Mouse (Mus musculus) layer of hippocampus, postnatal 10 days (tissue): ENCODE data around the gene Tmem39b. TPM values are rescaled to one million over a fixed set of nuclear protein-coding genes. Genes with fewer than 3 reads are reported as not detected.
A peak's percentile ranks its signal among the peaks of the same experiment; 100 is the strongest.
"Not testable (repeated sequence)": the region's sequence is repeated elsewhere in the genome, so short reads cannot be mapped to it uniquely, and the experiment has no call there.

Experiments used
- DNase-seq, 2 experiments: peaks; one replicate each; pipeline ENCODE4 v3.0.0; 2021; ENCODE audit warnings: low spot score in 2 of 2
- long read RNA-seq: library from polyadenylated mRNA; stranded (forward); transcript quantifications from one replicate; pipeline ENCODE4 v2.0.0, GENCODE M21; 2023
- total RNA-seq, 2 experiments: library from RNA; stranded (reverse); gene quantifications; 2 replicates each; pipeline ENCODE4 v1.2.3; 2021

Tmem39b gene
- total RNA-seq, result 10 to 100 TPM; 13.0 to 13.1 TPM
- long read RNA-seq, result 0 reads

GRCm38 (mm10) chr4:129696158-129696985, at the start of gene Tmem39b:
Gene Tmem39b (minus strand): TSS chr4:129696838.
- DNase-seq, result peak; percentile 87 to 93

DNA sequence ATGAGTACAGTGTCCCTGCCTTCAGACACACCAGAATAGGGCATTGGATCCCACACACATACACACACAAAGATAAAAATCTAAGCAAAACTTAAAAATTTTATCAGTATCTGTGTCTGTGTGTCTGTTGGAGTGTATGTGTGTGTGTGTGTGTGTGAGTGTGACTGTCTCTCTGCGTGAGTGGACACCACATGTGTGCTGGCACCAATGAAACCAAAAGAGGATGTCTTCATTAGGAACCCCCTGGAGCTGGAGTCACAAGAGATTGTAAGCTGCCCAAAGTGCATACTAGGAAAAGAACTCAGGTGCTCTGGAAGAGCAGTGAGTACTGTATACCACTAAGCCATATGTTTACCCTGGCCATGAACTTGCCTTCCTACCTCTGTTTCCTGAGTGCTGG, 49.5 kb upstream of the Tmem39b start:
- DNase-seq, result no peak

DNA sequence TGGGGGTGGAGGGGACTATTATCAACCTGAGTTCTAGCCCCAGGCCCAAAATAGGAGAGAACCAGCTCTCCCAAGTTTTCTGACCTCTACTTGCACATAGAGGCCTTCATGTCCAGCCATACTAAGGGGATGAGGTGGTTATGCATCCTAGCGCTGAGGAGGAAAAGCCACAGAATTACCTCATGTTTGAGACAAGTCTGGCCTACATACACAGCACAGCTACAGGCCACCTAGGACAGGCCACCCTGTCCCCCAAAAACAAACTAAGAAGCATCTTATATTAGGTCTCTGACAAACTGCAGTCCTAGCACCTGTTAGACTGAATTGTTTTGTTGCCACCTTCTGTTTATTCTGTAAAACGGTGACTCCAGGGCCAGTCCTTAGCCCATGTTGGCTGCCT, 46.9 kb upstream of the Tmem39b start:
- DNase-seq, result no peak

GRCm38 (mm10) chr4:129743010-129743390, 46.4 kb upstream of the Tmem39b start:
- DNase-seq, result peak in 1 of 2 experiments; percentile 27

DNA sequence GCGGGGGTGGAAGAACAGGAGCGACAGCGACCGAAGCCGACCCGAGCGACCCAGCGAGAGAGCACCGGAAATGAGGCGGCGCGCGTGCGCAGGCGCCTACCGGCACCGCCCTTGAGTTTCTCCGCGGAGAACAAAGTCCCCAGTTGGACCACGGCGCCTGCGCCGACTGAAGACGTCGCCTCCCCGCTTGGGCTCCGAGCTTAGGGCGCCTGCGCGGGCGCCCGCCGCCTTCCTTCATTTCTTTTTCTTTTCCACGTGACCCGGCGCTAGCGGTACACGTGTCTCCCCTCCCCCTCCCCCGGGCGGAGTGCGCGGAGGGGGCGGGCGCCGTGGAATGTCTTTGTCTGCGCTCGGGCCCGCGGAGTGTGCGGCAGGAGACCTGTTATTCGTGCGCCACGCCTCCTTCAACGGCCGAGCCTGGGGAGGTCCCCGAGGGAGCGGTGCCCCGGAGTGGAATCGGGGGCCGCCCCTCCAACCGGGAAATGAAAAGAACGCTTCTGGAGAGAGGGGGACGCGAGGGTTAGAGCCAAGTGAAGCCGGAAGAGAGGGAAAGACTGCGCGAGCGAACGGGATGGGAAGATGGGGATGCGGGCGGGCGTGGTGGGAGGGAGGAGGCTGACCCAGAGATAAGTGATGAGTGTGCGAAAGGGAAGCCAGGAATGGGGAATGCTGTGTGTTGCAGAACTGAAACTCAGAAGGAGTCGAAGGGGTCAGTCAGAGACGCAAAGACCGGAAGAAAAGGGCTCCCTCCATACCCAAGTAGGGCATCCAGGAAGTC, 45.8 kb upstream of the Tmem39b start, which contains the start of gene Khdrbs1:
Khdrbs1 (minus strand) TSS at position 72 of the 778 bp plus-strand sequence.
- peak; percentile 94 to 97 for DNase-seq

DNA sequence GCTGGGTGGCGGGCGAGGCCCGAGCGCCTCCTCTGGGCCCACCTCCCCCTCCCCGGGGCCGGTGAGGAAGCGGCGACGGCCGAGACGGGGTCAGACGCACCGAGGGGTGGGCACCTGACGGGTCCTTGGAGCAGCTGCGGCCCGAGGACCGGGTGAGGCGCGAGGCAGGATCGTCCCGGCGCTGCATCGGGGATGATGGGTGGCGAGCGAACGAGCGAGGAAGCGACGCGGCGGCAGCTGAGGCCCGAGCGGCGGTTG, 45.3 kb upstream of the Tmem39b start:
- DNase-seq, result no peak

- DNase-seq, result peak; percentile 46 to 49
These were observed 44.8 kb upstream of the Tmem39b start for GRCm38 (mm10) chr4:129741251-129741973.

DNA sequence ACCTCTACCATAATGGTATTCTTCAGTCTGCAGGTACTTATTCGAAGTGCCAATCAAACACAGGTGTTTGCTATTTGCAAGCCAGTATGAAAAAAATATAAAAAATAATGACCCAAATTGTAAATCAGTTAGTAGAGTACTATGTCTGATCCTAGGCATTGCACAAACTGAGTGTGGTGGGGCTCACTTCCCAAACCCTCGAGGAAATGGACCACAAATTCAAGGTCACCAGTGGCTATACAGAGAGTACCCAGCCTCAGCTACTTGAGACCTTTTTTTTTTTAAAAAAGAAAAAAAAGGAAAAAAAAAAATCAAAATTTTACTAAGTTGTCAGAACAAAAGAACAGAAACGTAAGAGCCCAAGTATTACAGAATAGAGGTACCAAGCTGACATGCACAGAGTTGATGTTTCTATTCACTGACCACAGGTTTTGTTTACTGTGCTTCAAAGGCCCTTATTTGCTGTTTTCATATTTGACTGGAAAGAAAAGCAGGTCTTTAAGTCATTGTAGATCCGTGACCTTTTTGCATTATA, 42.5 kb upstream of the Tmem39b start:
- DNase-seq, result no peak

- DNase-seq, result no peak
These were observed 39.5 kb upstream of the Tmem39b start for GRCm38 (mm10) chr4:129736173-129736572.

DNA sequence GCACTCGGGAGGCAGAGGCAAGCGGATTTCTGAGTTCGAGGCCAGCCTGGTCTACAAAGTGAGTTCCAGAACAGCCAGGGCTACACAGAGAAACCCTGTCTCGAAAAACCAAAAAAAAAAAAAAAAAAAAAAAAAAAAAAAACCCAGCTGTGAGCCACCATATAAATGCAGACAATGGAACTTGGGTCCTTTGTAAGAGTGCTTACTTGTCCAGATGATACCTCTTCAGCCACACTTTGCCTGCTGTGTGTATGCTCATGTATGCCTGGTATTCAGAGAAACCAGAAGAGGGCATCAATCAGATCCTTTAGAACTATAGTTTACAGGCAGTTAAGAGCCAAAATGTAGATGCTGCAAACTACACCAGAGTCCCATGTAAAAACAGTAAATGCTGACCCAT, 38.8 kb upstream of the Tmem39b start:
- not testable (repeated sequence) for DNase-seq

- DNase-seq, result no peak
These were observed 34.8 kb upstream of the Tmem39b start for GRCm38 (mm10) chr4:129731423-129731822.

DNA sequence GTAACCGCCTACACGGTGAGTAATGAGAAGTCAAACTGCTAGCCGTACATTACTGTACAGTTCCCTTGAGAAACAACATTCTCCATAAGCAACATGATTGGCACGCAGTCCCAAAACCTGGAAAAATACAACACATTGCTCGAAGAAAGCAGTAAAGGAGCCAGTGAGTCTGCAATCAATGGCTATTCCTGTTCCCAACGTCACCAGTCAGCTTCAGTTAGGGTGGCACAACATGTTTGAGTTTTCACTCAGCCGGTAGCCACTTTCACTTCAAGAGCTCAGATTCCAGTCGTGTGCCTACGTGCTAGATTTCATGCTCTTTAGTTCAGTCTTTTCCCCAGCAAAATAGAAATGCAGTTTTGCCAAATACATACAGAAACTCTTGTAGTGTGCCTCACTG, 19.7 kb upstream of the Tmem39b start:
- no peak for DNase-seq

GRCm38 (mm10) chr4:129709486-129710129, 13.0 kb upstream of the Tmem39b start:
- no peak for DNase-seq

DNA sequence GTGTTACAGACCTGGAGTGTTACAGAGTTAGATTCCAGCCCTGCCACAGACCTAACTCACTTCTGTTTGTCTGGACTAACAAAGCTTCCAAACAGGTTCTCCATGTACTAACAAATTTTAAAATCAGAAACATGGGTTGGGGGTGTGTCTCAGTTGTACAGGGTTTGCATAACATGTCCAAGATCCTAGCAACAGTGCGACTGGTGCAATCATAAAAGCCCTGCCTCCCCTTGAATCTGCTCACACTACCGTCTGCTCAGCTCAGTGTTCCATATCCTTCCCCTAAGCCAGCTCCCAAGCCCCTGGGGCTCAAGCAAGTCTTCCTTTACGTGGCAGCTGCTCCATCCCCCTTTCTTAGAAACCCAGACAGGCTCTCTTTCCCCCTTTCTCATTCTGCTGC, 10.1 kb upstream of the Tmem39b start:
- peak in 1 of 2 experiments; percentile 19 for DNase-seq

- DNase-seq, result peak; percentile 67 to 76
These were observed 5.8 kb upstream of the Tmem39b start for GRCm38 (mm10) chr4:129702454-129702853.

- peak; percentile 90 to 93 for DNase-seq
These were observed 5.1 kb upstream of the Tmem39b start for GRCm38 (mm10) chr4:129701503-129702377.

- DNase-seq, result not testable (repeated sequence)
These were observed 4.0 kb upstream of the Tmem39b start for GRCm38 (mm10) chr4:129700661-129701060.

- no peak for DNase-seq
These were observed 3.6 kb upstream of the Tmem39b start for GRCm38 (mm10) chr4:129700216-129700615.

DNA sequence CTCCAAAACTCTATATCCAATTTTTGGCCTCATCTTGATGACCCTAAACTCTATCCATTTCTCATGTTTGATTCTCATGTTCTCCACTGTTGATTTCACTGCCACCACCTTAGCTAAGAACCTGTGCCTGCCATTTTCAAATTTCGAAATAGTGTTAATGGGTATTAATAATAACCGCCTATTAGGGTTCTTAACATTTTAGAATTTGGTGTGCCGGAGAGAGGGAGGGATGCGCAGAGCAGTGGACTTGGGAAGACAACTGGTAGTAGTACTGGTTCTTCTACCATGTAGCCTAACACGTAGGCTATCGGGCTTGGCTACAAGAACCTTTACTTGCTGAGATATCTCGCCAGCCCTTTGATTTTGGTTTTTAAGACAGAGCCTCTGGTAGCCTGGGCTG, 553 bp upstream of the Tmem39b start:
- DNase-seq, result no peak

- no peak for DNase-seq
These were observed 852 bp downstream of the Tmem39b start for GRCm38 (mm10) chr4:129695815-129696157.
